Mouse (Mus musculus) Patski (cell line): ENCODE measurements around the gene Trim9. TPM values are rescaled to one million over a fixed set of nuclear protein-coding genes. Genes with fewer than 3 reads are reported as not detected.

ENCODE experiments used
- ATAC-seq: fragments of 100-300 bp; one replicate; pipeline ENCODE4 v1.8.0; 2021
- CTCF ChIA-PET: fragments of 350-600 bp; sonication (Branson Sonifier 250); formaldehyde crosslinking; loops from one replicate; lab custom pipeline; 2022; ENCODE audit warnings: inconsistent platforms; lab: Charles Lee
- POLR2A ChIA-PET: fragments of 350-600 bp; sonication (Branson Sonifier 250); formaldehyde crosslinking; loops from one replicate; lab custom pipeline; 2022; ENCODE audit warnings: antibody characterized with exemption, inconsistent platforms; lab: Charles Lee
- DNase-seq: peaks from one replicate; pipeline ENCODE4 v3.0.0-alpha.2; 2011; ENCODE audit warnings: low read depth, low spot score
- H3K27me3 ChIP-seq: fragments of 371-371 bp; one replicate; pipeline ENCODE4 v1.5.1; 2021
- CTCF ChIP-seq: fragments of 100-300 bp; IDR thresholded peaks from one replicate; pipeline ENCODE4 v1.5.1; 2021
- in situ Hi-C: fragments of 300-500 bp; cut with MboI; formaldehyde crosslinking; loops from 3 replicates; pipeline ENCODE4 v1.11.1; 2018; ENCODE audit warnings: low pct_unique_long_range_greater_than_20kb, mixed read lengths
- polyA plus RNA-seq: library from polyadenylated mRNA; unstranded; gene quantifications from one replicate; pipeline ENCODE4 v1.2.3, GENCODE M21; 2021

Trim9 gene
- polyA plus RNA-seq, 1 experiment from 2014 or later: not detected

GRCm38 (mm10) chr12:70232020-70232544 is 115.3 kb downstream of the Trim9 start:
- in situ Hi-C loops: loop anchor here (25.0 kb wide), 1 partner anchor 705 kb away; the partner anchor contains the start of gene Actr10
- TF ChIP-seq CTCF: no peak
- ChIA-PET POLR2A (no interaction called here), CTCF (no interaction called here)
- H3K27me3 ChIP-seq: peaks cover 4% of the 10 kb centered on the region
- ATAC-seq: no peak
- DNase-seq: no peak

GRCm38 (mm10) chr12:70231294-70231693 is 116.1 kb downstream of the Trim9 start, which contains the start of gene Pygl:
TSS of gene Pygl (minus strand) at chr12:70231488.
- ATAC-seq (no peak), DNase-seq (no peak)
- ChIA-PET CTCF (no interaction called here), POLR2A (no interaction called here)
- TF ChIP-seq CTCF: no peak
- in situ Hi-C loops: loop anchor here (25.0 kb wide), 1 partner anchor 706 kb away; the partner anchor contains the start of gene Actr10
- H3K27me3 ChIP-seq: peaks cover 4% of the 10 kb centered on the region

GRCm38 (mm10) chr12:70228155-70228554 is 119.3 kb downstream of the Trim9 start:
- ATAC-seq: no peak
- no peak for TF ChIP-seq CTCF
- POLR2A ChIA-PET: no interaction called here
- CTCF ChIA-PET: no interaction called here
- in situ Hi-C loops: loop anchor here (25.0 kb wide), 1 partner anchor 709 kb away; the partner anchor contains the start of gene Actr10
- peaks cover 4% of the 10 kb centered on the region for H3K27me3 ChIP-seq
- DNase-seq: no peak

GRCm38 (mm10) chr12:70227121-70227932 is 120.1 kb downstream of the Trim9 start:
- no peak for TF ChIP-seq CTCF
- H3K27me3 ChIP-seq: peaks cover 4% of the 10 kb centered on the region
- in situ Hi-C loops: loop anchor here (25.0 kb wide), 1 partner anchor 710 kb away; the partner anchor contains the start of gene Actr10
- DNase-seq (no peak), ATAC-seq (no peak)
- ChIA-PET POLR2A (no interaction called here), CTCF (no interaction called here)

GRCm38 (mm10) chr12:70226655-70227054 is 120.8 kb downstream of the Trim9 start:
- no peak for TF ChIP-seq CTCF
- CTCF ChIA-PET: no interaction called here

GRCm38 (mm10) chr12:70223331-70223730 is 124.1 kb downstream of the Trim9 start:
- DNase-seq: no peak
- ChIA-PET CTCF (no interaction called here), POLR2A (interaction anchor here (1.2 kb wide), 1 partner anchor 9 kb away, joined by 3 read pairs; no protein-coding TSS in a partner anchor)
- in situ Hi-C loops: no loop called here
- no peak for ATAC-seq
- no peak for TF ChIP-seq CTCF
- peaks cover 4% of the 10 kb centered on the region for H3K27me3 ChIP-seq

More at GRCm38 (mm10) chr12:70226655-70227054, 120.8 kb downstream of the Trim9 start:
- in situ Hi-C loops: loop anchor here (25.0 kb wide), 1 partner anchor 711 kb away; the partner anchor contains the start of gene Actr10
- ATAC-seq (no peak), DNase-seq (no peak)
- peaks cover 4% of the 10 kb centered on the region for H3K27me3 ChIP-seq
- POLR2A ChIA-PET: no interaction called here

GRCm38 (mm10) chr12:70221425-70221824 is 126.0 kb downstream of the Trim9 start:
- ChIA-PET POLR2A (no interaction called here), CTCF (no interaction called here)
- peaks cover 4% of the 10 kb centered on the region for H3K27me3 ChIP-seq
- no peak for TF ChIP-seq CTCF
- in situ Hi-C loops: no loop called here
- no peak for ATAC-seq
- DNase-seq: no peak

GRCm38 (mm10) chr12:70218795-70219540 is 128.4 kb downstream of the Trim9 start:
- ChIA-PET CTCF (interaction anchor here (1.1 to 1.2 kb wide), 2 partner anchors 10 to 16 kb away, joined by 4 to 5 read pairs; no protein-coding TSS in a partner anchor), POLR2A (no interaction called here)
- no peak for ATAC-seq
- H3K27me3 ChIP-seq: peaks cover 4% of the 10 kb centered on the region
- in situ Hi-C loops: no loop called here
- no peak for TF ChIP-seq CTCF
- DNase-seq: no peak

- ChIA-PET CTCF (no interaction called here), POLR2A (interaction anchor here (1.1 kb wide), 1 partner anchor 13 kb away, joined by 3 read pairs; no protein-coding TSS in a partner anchor)
- in situ Hi-C loops: no loop called here
- TF ChIP-seq CTCF: no peak
- DNase-seq (no peak), ATAC-seq (no peak)
- H3K27me3 ChIP-seq: peaks cover 4% of the 10 kb centered on the region
These were observed 131.1 kb downstream of the Trim9 start for GRCm38 (mm10) chr12:70216229-70216800.

- in situ Hi-C loops: no loop called here
- no peak for TF ChIP-seq CTCF
- no peak for ATAC-seq
- ChIA-PET POLR2A (interaction anchor here (1.1 kb wide), 1 partner anchor 9 kb away, joined by 3 read pairs; no protein-coding TSS in a partner anchor), CTCF (interaction anchor here (0.8 to 0.9 kb wide), 2 partner anchors 11 to 274 kb away, joined by 3 read pairs; no protein-coding TSS in a partner anchor)
- peaks cover 1% of the 10 kb centered on the region for H3K27me3 ChIP-seq
- no peak for DNase-seq
These were observed 133.1 kb downstream of the Trim9 start for GRCm38 (mm10) chr12:70214281-70214680.
